Mouse (Mus musculus) CH12.LX (cell line): ENCODE data around the gene P2rx4.

Experiments
- CTCF ChIP-seq, 2 experiments: IDR thresholded peaks in 1 of 2; conservative IDR thresholded peaks in 1 of 2; 2 replicates each; pipeline ENCODE4 v1.5.1; 2011 to 2012; ENCODE audit warnings: low read depth in 2 of 2, low read length in 2 of 2, improper control_type of control experiment in 1 of 2, inconsistent platforms in 1 of 2, mild to moderate bottlenecking in 1 of 2, moderate library complexity in 1 of 2
- IRF4 ChIP-seq: IDR thresholded peaks from 2 replicates; pipeline ENCODE4 v1.6.1; 2014; ENCODE audit warnings: low read depth, mild to moderate bottlenecking, inconsistent platforms, low read length, improper control_type of control experiment
- POLR2A ChIP-seq: IDR thresholded peaks from 2 replicates; pipeline ENCODE4 v1.6.1; 2011; ENCODE audit warnings: low read depth, mild to moderate bottlenecking, improper control_type of control experiment, low read length
- SMC3 ChIP-seq: IDR thresholded peaks from 2 replicates; pipeline ENCODE4 v1.6.1; 2011; ENCODE audit warnings: low read depth, low read length, improper control_type of control experiment
- TCF12 ChIP-seq: IDR thresholded peaks from 2 replicates; pipeline ENCODE4 v1.6.1; 2014; ENCODE audit warnings: low read depth, mild to moderate bottlenecking, inconsistent platforms, low read length, improper control_type of control experiment

DNA sequence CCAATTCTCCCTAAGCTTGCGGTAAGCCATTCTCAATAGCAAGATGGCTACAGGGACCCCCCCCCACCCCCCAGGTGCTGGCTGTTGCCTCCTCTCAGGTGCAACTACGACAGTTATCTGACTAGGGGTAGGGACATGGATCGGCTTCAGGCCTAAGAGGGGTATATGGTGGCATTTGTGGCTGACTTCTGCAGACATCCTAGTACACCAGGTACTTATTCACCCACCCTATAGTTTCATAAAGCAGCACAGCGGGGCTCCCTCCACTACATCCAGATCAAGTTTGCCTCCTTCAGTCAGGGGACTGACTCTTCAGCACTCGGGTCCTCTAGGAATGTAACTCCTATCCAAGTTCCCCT lies 448 bp upstream of the P2rx4 start:
- TF ChIP-seq IRF4 (no peak), SMC3 (no peak), CTCF (conservative IDR thresholded peaks at IDR 0.05 in 1 of 2, IDR thresholded peaks at IDR 0.05 in 1 of 2; ENCODE audit: low read depth in 2 of 2, low read length in 2 of 2) (no peak), POLR2A (no peak), TCF12 (no peak)
